Mouse (Mus musculus) splenic B cell, adult 2 months (primary cell): ENCODE data around the gene Phactr3.

Source experiments
- DNase-seq: peaks from one replicate; pipeline ENCODE4 v3.0.0-alpha.2; 2011; ENCODE audit warnings: low read depth, low spot score
- H3K27me3 ChIP-seq: 2 replicates; pipeline ENCODE4 v1.6.1; 2012; ENCODE audit warnings: mild to moderate bottlenecking, low read length, moderate library complexity, mixed read lengths; ENCODE audit not compliant: control insufficient read depth, poor library complexity, insufficient read depth, severe bottlenecking
- H3K36me3 ChIP-seq: 2 replicates; pipeline ENCODE4 v1.6.1; 2012; ENCODE audit warnings: mild to moderate bottlenecking, low read length, moderate library complexity, mixed read lengths; ENCODE audit not compliant: control insufficient read depth, poor library complexity, insufficient read depth, severe bottlenecking

The Phactr3 gene

GRCm38 (mm10) chr2:178126041-178126820, 7.5 kb downstream of the Phactr3 start:
- H3K36me3 ChIP-seq, result no peaks in the 10 kb centered on the region
- DNase-seq, result no peak
- H3K27me3 ChIP-seq, result no peaks in the 10 kb centered on the region

GRCm38 (mm10) chr2:178128594-178128993, 9.8 kb downstream of the Phactr3 start:
- H3K36me3 ChIP-seq, result no peaks in the 10 kb centered on the region
- no peak for DNase-seq
- no peaks in the 10 kb centered on the region for H3K27me3 ChIP-seq

DNA sequence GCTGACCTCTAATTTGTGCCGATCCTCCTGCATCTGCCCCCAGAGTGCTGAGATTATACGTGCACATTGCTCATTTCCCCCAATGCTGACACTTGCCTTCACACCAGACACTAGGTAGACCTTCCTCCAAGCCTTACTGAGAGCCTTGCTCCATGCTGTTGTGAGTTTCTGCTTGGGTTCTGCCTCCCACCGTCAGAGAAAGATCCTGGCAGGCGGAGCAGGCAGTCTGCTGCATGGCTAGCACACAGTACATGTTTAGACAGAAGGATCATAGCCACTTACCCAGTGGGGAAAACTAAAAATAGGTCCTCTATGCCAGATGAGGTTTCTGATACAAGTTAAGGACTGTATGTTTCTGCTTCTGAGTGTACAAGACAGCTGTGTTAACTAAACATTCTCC, 10.4 kb downstream of the Phactr3 start:
- Histone ChIP-seq H3K36me3 (no peaks in the 10 kb centered on the region), H3K27me3 (no peaks in the 10 kb centered on the region)
- no peak for DNase-seq

GRCm38 (mm10) chr2:178129676-178130075, 10.9 kb downstream of the Phactr3 start:
- Histone ChIP-seq H3K36me3 (no peaks in the 10 kb centered on the region), H3K27me3 (no peaks in the 10 kb centered on the region)
- no peak for DNase-seq

GRCm38 (mm10) chr2:178130536-178130935, 11.8 kb downstream of the Phactr3 start:
- H3K36me3 ChIP-seq, result no peaks in the 10 kb centered on the region
- no peak for DNase-seq
- H3K27me3 ChIP-seq, result no peaks in the 10 kb centered on the region

DNA sequence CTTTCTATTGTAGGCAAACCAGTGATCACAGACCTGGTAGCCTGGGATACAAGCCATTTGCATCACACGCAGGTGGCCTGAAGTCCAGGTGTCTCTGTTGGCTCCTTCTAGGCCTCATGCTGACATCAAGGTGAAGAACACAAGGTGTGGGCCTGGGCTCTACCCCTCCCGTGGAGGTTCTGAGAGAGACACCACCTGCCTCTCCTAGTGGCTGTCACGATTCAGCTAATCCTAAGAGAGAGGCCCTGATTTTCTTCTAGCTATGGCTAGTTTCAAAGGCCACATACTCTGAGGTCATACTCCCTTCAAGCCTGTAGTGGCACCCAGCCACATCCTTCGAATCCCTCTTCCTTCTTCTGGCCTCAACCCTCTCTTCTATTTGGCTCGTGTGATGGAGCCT, 12.2 kb downstream of the Phactr3 start:
- Histone ChIP-seq H3K36me3 (no peaks in the 10 kb centered on the region), H3K27me3 (no peaks in the 10 kb centered on the region)
- no peak for DNase-seq

- no peak for DNase-seq
- no peaks in the 10 kb centered on the region for H3K27me3 ChIP-seq
- no peaks in the 10 kb centered on the region for H3K36me3 ChIP-seq
These were observed 13.0 kb downstream of the Phactr3 start for GRCm38 (mm10) chr2:178131606-178132365.

GRCm38 (mm10) chr2:178135713-178136112, 16.9 kb downstream of the Phactr3 start:
- no peak for DNase-seq
- Histone ChIP-seq H3K36me3 (no peaks in the 10 kb centered on the region), H3K27me3 (no peaks in the 10 kb centered on the region)

- peak; percentile 41 for DNase-seq
- Histone ChIP-seq H3K36me3 (no peaks in the 10 kb centered on the region), H3K27me3 (no peaks in the 10 kb centered on the region; the same call in 1 of the 2 replicates)
These were observed 18.7 kb downstream of the Phactr3 start for GRCm38 (mm10) chr2:178137518-178137917.

DNA sequence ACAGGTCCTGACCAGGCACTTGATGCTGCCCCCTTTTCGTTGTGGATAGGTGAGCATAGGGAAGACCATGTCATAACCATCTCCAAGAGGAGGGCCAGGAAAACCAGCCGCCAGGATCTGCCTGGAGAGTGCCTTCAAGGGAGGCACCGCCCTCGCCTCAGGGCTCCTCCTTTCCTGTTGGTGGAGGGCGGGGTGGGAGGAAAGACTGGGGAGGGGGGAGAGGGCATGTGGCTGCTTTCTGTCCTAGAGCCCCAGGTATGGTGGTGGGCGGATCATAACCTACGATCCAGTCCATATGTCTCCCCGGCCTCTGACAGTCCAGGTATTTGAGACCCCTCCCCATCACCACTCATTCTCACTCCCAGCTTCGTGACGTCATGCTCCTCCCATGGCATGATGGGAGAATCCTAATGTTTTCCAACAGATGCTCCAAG, 22.7 kb downstream of the Phactr3 start:
- no peak for DNase-seq
- Histone ChIP-seq H3K36me3 (no peaks in the 10 kb centered on the region), H3K27me3 (no peaks in the 10 kb centered on the region; the same call in 1 of the 2 replicates)

DNA sequence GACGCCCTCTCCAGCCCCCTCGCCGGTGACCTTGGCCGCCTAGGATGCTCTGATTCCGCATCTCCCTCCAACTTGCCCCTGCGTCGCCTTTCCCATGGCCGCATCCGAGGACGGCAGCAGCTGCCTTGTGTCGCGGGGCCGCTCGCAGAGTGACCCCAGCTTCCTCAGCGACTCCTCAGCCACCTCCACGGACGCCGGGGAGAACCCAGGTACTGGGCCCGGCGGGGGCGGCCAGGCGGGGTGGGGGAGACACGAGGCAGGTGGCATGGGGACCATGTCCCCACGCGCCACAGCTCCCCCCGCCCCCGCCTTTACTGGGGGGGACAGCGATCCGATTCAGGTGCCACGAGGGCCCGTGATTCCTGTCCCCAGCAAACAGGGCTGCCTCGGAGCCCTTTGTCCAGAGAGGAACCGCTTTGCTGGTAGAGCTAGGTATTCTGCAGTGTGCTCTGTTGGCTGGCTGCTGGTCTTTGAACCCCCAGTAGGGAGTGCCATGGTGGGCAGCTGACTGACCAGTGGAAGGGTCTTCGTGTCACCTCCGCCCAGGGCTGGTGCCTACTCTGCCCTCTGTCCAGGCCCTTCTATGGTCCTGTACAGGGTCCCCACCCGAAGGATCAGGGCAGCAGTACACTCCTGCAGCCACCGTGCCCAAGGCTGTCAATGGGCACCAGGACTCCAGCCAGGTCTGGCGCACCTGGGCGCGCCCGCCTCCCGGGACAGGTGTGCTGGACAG, 23.7 kb downstream of the Phactr3 start:
- no peaks in the 10 kb centered on the region; the same call in 1 of the 2 replicates for H3K27me3 ChIP-seq
- H3K36me3 ChIP-seq, result no peaks in the 10 kb centered on the region
- DNase-seq, result no peak

DNA sequence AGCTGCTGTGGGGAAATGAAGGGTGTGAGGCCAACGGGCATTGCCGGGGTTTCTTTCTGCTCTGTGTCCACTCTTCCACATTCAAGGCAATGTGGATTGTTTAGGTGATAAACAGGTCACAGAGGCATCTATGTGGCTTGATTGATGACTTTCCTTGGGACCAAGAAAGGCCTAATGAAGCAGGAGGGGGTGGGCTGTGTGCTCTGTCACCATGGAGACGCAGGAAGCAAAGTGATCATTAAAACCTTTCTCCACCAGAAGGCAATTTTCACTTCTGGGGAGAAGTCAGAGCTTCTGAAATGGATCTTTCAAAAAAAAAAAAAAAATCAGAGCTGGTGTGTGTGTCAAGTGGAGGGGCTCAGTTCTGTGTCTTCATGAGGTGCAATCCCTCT, 24.2 kb downstream of the Phactr3 start:
- Histone ChIP-seq H3K27me3 (no peaks in the 10 kb centered on the region; the same call in 1 of the 2 replicates), H3K36me3 (no peaks in the 10 kb centered on the region)
- DNase-seq, result no peak

GRCm38 (mm10) chr2:178143898-178144297, 25.1 kb downstream of the Phactr3 start:
- no peaks in the 10 kb centered on the region for H3K36me3 ChIP-seq
- DNase-seq, result no peak
- H3K27me3 ChIP-seq, result no peaks in the 10 kb centered on the region; the same call in 1 of the 2 replicates

- H3K27me3 ChIP-seq, result no peaks in the 10 kb centered on the region
- no peak for DNase-seq
- H3K36me3 ChIP-seq, result no peaks in the 10 kb centered on the region
These were observed 30.5 kb downstream of the Phactr3 start for GRCm38 (mm10) chr2:178149312-178149711.

DNA sequence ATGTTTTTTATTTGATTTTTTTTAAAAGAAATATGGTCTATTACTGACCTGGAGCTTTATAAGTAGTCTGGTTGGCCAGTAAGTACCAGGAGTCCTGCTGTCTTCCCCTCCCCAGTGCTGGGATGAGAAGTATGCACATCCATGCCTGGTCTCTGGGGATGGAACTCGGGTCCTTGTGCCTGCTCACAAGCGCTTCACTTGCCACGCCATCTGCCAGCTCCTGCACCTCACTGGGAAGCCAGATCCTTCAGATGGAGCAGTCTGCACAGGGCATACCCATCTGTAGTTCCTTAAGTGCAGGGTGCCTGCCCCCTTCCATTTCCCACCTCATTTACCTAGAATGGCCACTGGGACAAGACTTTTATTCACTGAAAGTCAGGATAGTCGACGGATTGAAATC, 31.9 kb downstream of the Phactr3 start:
- Histone ChIP-seq H3K36me3 (no peaks in the 10 kb centered on the region), H3K27me3 (no peaks in the 10 kb centered on the region)
- DNase-seq, result no peak
